Mouse (Mus musculus) embryonic facial prominence, embryonic 10.5 days (tissue): ENCODE data around the gene Dydc2. TPM values are rescaled to one million over a fixed set of nuclear protein-coding genes. Genes with fewer than 3 reads are reported as not detected.
A peak's percentile ranks its signal among the peaks of the same experiment; 100 is the strongest.
"Not testable (repeated sequence)": the region's sequence is repeated elsewhere in the genome, so short reads cannot be mapped to it uniquely, and the experiment has no call there.

Experiments
- DNase-seq: peaks from one replicate; pipeline ENCODE4 v3.0.0-alpha.2; 2017; ENCODE audit warnings: low spot score
- H3K27ac ChIP-seq: fragments of 300-500 bp; sonication (generic); replicated peaks from 2 replicates; pipeline ENCODE4 v1.5.1; 2016; ENCODE audit warnings: mild to moderate bottlenecking
- H3K27me3 ChIP-seq: fragments of 300-500 bp; sonication (generic); replicated peaks from 2 replicates; pipeline ENCODE4 v1.6.1; 2016; ENCODE audit warnings: low read depth, mild to moderate bottlenecking; ENCODE audit not compliant: poor library complexity, severe bottlenecking
- H3K36me3 ChIP-seq: fragments of 300-500 bp; sonication (generic); replicated peaks from 2 replicates; pipeline ENCODE4 v1.6.1; 2016; ENCODE audit warnings: mild to moderate bottlenecking, moderate library complexity
- H3K4me1 ChIP-seq: fragments of 300-500 bp; sonication (generic); 2 replicates; pipeline ENCODE4 v1.6.1; 2016
- H3K4me3 ChIP-seq: fragments of 300-500 bp; sonication (generic); 2 replicates; pipeline ENCODE4 v1.5.1; 2016; ENCODE audit warnings: mild to moderate bottlenecking, moderate library complexity
- H3K9me3 ChIP-seq: fragments of 300-500 bp; sonication (generic); 2 replicates; pipeline ENCODE4 v1.6.1; 2016; ENCODE audit warnings: mild to moderate bottlenecking
- WGBS: fragments of 180-500 bp; shearing (Covaris S2); methylation state at CpG from one replicate; pipeline ENCODE4 v1.1.7; 2016; 5-methylcytosine and 5-hydroxymethylcytosine counted together
- polyA plus RNA-seq: library from polyadenylated mRNA; unstranded; fragments of >200 nt; fragmentation: Nextera tagmentation; extraction: Ambion mirVana; gene quantifications from 2 replicates; pipeline ENCODE4 v1.2.1, GENCODE M21; 2016

Dydc2 gene
- polyA plus RNA-seq, 1 experiment from 2014 or later = not detected

GRCm38 (mm10) chr14:41082408-41082807, 13.4 kb upstream of the Dydc2 start:
- Histone ChIP-seq H3K27me3 (no peaks in the 10 kb centered on the region), H3K4me1 (no peaks in the 10 kb centered on the region), H3K4me3 (no peak overlapping the region), H3K9me3 (no peaks in the 10 kb centered on the region), H3K36me3 (no peaks in the 10 kb centered on the region), H3K27ac (no peak overlapping the region)
- no peak for DNase-seq
- WGBS = 87% methylated on average over 2 of the region's 2 CpGs

GRCm38 (mm10) chr14:41072944-41073275, 3.9 kb upstream of the Dydc2 start:
- peaks cover 11% of the 10 kb centered on the region for H3K4me1 ChIP-seq
- H3K27me3 ChIP-seq = peaks cover 6% of the 10 kb centered on the region
- WGBS = 2% methylated on average over 8 of the region's 8 CpGs
- peak overlapping the region; percentile 57 for H3K4me3 ChIP-seq
- H3K27ac ChIP-seq = no peak overlapping the region
- no peak for DNase-seq
- no peaks in the 10 kb centered on the region for H3K36me3 ChIP-seq
- no peaks in the 10 kb centered on the region for H3K9me3 ChIP-seq

- Histone ChIP-seq H3K36me3 (no peaks in the 10 kb centered on the region), H3K27ac (no peak within 1 kb of the TSS), H3K4me1 (peaks cover 11% of the 10 kb centered on the region), H3K27me3 (peaks cover 6% of the 10 kb centered on the region), H3K4me3 (peak within 1 kb of the TSS; percentile 57), H3K9me3 (no peaks in the 10 kb centered on the region)
- DNase-seq = peak; percentile 72
- WGBS = 13% methylated on average over 23 of the region's 23 CpGs
Measured at GRCm38 (mm10) chr14:41072229-41072943, 3.4 kb upstream of the Dydc2 start, which contains the start of gene Dydc1. Gene Dydc1 (plus strand): TSS chr14:41072911.

- no peaks in the 10 kb centered on the region for H3K9me3 ChIP-seq
- H3K36me3 ChIP-seq = no peaks in the 10 kb centered on the region
- H3K4me1 ChIP-seq = peaks cover 11% of the 10 kb centered on the region
- H3K27me3 ChIP-seq = peaks cover 6% of the 10 kb centered on the region
- H3K4me3 ChIP-seq = no peak overlapping the region
- H3K27ac ChIP-seq = no peak overlapping the region
- WGBS = 79% methylated on average over 3 of the region's 3 CpGs
- DNase-seq = no peak
Measured at GRCm38 (mm10) chr14:41070343-41070742, 1.3 kb upstream of the Dydc2 start.

- WGBS = 12% methylated on average over 1 of the region's 1 CpGs
- H3K36me3 ChIP-seq = no peaks in the 10 kb centered on the region
- no peak for DNase-seq
- H3K4me1 ChIP-seq = no peaks in the 10 kb centered on the region
- no peak overlapping the region for H3K27ac ChIP-seq
- H3K4me3 ChIP-seq = no peak overlapping the region
- H3K9me3 ChIP-seq = no peaks in the 10 kb centered on the region
- H3K27me3 ChIP-seq = no peaks in the 10 kb centered on the region
Measured at GRCm38 (mm10) chr14:41066416-41066815, 2.6 kb downstream of the Dydc2 start.

- Histone ChIP-seq H3K36me3 (no peaks in the 10 kb centered on the region), H3K4me3 (no peak overlapping the region), H3K9me3 (no peaks in the 10 kb centered on the region), H3K4me1 (no peaks in the 10 kb centered on the region), H3K27me3 (no peaks in the 10 kb centered on the region), H3K27ac (no peak overlapping the region)
- DNase-seq = no peak
- 44% methylated on average over 2 of the region's 2 CpGs for WGBS
Measured at GRCm38 (mm10) chr14:41065168-41065567, 3.8 kb downstream of the Dydc2 start.

GRCm38 (mm10) chr14:41053190-41053589, 15.8 kb downstream of the Dydc2 start:
- H3K36me3 ChIP-seq, H3K9me3 ChIP-seq, DNase-seq, H3K4me3 ChIP-seq, H3K27me3 ChIP-seq, H3K27ac ChIP-seq, H3K4me1 ChIP-seq: not testable (repeated sequence)
- 73% methylated on average over 3 of the region's 4 CpGs for WGBS

GRCm38 (mm10) chr14:41052481-41052880, 16.5 kb downstream of the Dydc2 start:
- H3K4me3 ChIP-seq = no peak overlapping the region
- WGBS = 77% methylated on average over 5 of the region's 5 CpGs
- no peaks in the 10 kb centered on the region for H3K9me3 ChIP-seq
- no peak for DNase-seq
- H3K27ac ChIP-seq = no peak overlapping the region
- no peaks in the 10 kb centered on the region for H3K36me3 ChIP-seq
- H3K27me3 ChIP-seq = no peaks in the 10 kb centered on the region
- H3K4me1 ChIP-seq = no peaks in the 10 kb centered on the region

GRCm38 (mm10) chr14:41050471-41050870, 18.5 kb downstream of the Dydc2 start:
- Histone ChIP-seq H3K4me1 (no peaks in the 10 kb centered on the region), H3K36me3 (no peaks in the 10 kb centered on the region), H3K4me3 (no peak overlapping the region), H3K27ac (no peak overlapping the region), H3K9me3 (no peaks in the 10 kb centered on the region), H3K27me3 (no peaks in the 10 kb centered on the region)
- WGBS = 83% methylated on average over 6 of the region's 6 CpGs
- DNase-seq = no peak

- Histone ChIP-seq H3K36me3 (no peaks in the 10 kb centered on the region), H3K27me3 (no peaks in the 10 kb centered on the region), H3K4me3 (no peak overlapping the region), H3K4me1 (no peaks in the 10 kb centered on the region), H3K9me3 (no peaks in the 10 kb centered on the region), H3K27ac (no peak overlapping the region)
- DNase-seq = no peak
- 83% methylated on average over 2 of the region's 2 CpGs for WGBS
Measured at GRCm38 (mm10) chr14:41047402-41047801, 21.6 kb downstream of the Dydc2 start.

- WGBS = 33% methylated on average over 6 of the region's 6 CpGs
- peak; percentile 65 for DNase-seq
- H3K4me1 ChIP-seq = no peaks in the 10 kb centered on the region
Measured at GRCm38 (mm10) chr14:41035146-41035798, 33.7 kb downstream of the Dydc2 start.

GRCm38 (mm10) chr14:41033135-41034110, 35.6 kb downstream of the Dydc2 start:
- peak; percentile 81 for DNase-seq
- Histone ChIP-seq H3K36me3 (no peaks in the 10 kb centered on the region), H3K4me1 (no peaks in the 10 kb centered on the region), H3K27me3 (no peaks in the 10 kb centered on the region), H3K9me3 (no peaks in the 10 kb centered on the region), H3K4me3 (no peak overlapping the region), H3K27ac (no peak overlapping the region)
- 60% methylated on average over 13 of the region's 13 CpGs for WGBS

More at GRCm38 (mm10) chr14:41035146-41035798, 33.7 kb downstream of the Dydc2 start:
- H3K27ac ChIP-seq = no peak overlapping the region
- H3K4me3 ChIP-seq = no peak overlapping the region
- H3K9me3 ChIP-seq = no peaks in the 10 kb centered on the region
- H3K27me3 ChIP-seq = no peaks in the 10 kb centered on the region
- H3K36me3 ChIP-seq = no peaks in the 10 kb centered on the region
